Mouse (Mus musculus): ENCODE data around the gene Pvalb. TPM values are rescaled to one million over a fixed set of nuclear protein-coding genes. Genes with fewer than 3 reads are reported as not detected.

Pvalb gene
- polyA plus RNA-seq (2017; shearing (Covaris generic)), result not detected

DNA sequence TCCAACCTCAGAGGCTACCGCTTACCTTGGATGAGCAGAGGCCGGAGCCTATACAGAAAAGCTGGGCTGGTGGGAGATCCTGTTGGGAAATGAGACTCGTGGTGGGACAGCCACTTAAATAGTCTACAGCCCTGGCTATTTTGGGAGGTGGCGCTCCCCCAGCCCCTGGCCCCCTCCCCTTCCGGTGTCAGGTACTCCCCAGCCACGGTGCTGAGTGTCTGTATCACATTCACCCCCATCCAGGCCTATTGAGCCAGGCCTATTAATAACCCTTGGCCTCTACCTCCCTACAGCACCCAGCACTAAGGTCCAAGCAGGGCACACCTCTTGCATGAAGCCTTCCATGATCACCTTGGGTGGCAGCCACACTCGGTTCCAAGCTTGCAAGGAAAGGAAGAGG, at the start of gene Pvalb:
TSS of gene Pvalb (minus strand) at position 89 of the 400 bp plus-strand sequence.

DNA sequence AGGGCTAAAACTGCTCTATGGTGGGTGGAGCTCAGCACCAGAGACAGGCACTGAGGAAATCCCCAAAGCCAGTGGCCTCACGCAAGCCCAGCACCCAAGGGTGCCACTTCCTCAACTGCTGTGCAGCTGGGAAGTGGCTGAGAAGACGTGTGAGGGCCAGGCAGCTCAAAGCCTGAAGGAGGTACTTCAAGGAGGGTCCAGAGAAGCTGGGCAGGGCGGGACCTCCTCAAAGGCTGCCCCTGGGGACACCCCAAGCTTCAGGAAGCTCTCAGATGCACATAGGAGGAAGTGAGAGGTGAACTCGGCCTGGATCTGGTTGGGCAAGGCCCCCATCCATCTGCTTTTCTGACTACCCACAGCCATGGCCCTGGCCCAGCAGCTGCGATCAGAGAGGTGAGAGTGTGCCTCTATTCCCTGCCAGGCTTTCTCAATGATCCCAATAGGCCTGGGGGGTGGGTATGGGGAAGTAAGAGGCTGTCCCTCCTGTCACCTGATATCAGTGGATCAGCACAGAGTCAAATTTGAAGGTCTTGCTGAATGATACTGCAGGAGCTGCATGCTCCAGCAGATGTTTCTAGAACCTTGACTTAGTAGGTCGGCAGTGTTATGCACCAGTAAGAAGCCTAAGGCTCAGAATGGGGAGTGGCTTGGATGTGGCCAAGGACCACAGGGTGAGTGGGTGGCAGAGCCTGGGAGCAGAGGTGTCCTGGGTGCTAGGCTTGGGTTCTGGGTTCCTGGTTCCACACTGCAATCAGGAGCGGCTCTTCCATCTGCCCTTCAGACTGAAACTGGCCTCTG, 38.7 kb upstream of the Pvalb start, which contains the start of gene Ncf4:
TSS of gene Ncf4 (plus strand) at position 107 of the 798 bp plus-strand sequence.

DNA sequence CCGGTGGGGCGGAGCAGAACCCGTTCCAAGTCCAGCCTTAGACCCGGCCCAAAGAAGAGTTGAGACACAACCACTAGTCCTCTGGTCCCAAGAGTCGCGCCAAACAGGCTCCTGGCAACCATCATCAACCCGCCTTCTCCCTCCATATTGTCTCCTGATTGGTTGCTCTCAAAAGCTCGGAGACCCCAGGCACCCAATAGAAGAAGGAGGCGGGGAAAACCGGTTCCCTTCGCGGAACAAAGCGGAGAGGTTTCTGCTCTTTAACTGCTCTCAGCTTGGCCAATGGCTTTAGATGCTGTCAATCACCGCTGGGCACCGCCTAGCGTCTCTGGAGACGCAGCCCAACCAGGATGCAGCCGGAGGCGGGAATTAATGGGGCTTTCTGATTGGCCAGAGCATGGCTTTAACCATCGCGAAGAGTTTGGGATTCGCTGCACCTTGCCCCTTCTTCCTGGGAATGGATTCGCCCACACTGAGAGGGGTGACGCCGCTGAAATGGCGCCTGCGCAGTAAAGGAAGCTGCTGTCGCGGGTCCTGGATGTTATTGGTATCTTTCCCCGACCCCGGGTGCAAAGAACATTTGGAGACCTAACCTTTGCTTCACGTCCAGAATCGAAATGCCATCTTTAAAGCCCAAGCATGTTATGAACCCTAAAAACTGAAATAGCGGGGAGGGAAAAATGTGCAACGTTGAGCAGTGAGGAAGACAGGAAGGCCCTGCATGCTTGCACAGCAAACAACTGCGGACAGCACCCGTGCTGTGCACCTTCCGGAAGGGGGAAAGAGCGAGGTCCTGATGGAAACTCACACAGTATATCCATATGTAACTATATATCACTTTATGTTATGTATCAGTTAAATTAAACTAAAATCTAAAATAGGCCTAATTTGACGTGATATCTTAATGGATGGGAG, 32.0 kb downstream of the Pvalb start, which contains the start of gene Ift27:
TSS of gene Ift27 (minus strand) at position 136 of the 915 bp plus-strand sequence.

Other genes starting within 250 kb of the Pvalb start
- gene Foxred2, start 249.7 kb downstream of the Pvalb start, polyA plus RNA-seq (2017; shearing (Covaris generic)), result 4.9 TPM
- gene Eif3d, start 235.6 kb downstream of the Pvalb start, polyA plus RNA-seq (2017; shearing (Covaris generic)), result 221 TPM
- gene Cacng2, start 86.4 kb downstream of the Pvalb start, polyA plus RNA-seq (2017; shearing (Covaris generic)), result not detected
- 67.5 TPM for gene Ift27, start 32.3 kb downstream of the Pvalb start, polyA plus RNA-seq (2017; shearing (Covaris generic))
- 254 TPM for gene Ncf4, start 38.4 kb upstream of the Pvalb start, polyA plus RNA-seq (2017; shearing (Covaris generic))
- gene Csf2rb2, start 99.3 kb upstream of the Pvalb start, polyA plus RNA-seq (2017; shearing (Covaris generic)), result 0.27 TPM
- 0.24 TPM for gene Csf2rb, start 119.4 kb upstream of the Pvalb start, polyA plus RNA-seq (2017; shearing (Covaris generic))
- gene Tex33, start 189.5 kb upstream of the Pvalb start, polyA plus RNA-seq (2017; shearing (Covaris generic)), result not detected
- 0.67 TPM for gene Tst, start 199.5 kb upstream of the Pvalb start, polyA plus RNA-seq (2017; shearing (Covaris generic))
- gene Mpst, start 200.0 kb upstream of the Pvalb start, polyA plus RNA-seq (2017; shearing (Covaris generic)), result 7.3 TPM
- 32.7 TPM for gene Kctd17, start 222.2 kb upstream of the Pvalb start, polyA plus RNA-seq (2017; shearing (Covaris generic))

Data from activated CD4-positive, CD25-positive, alpha-beta regulatory T cell, adult 9 weeks (primary cell).